Comparison of ENCODE assay signal across 8 mouse cellular contexts in genomic region chr19:29354895-29355877, GRCm38 (mm10). TPM values are rescaled to one million over a fixed set of nuclear protein-coding genes. Genes with fewer than 3 reads are reported as not detected.
A peak's percentile ranks its signal among the peaks of the same experiment; 100 is the strongest.
DNase-seq lines count a peak whose midpoint lies in the region; ATAC-seq and TF ChIP-seq lines count a peak whose summit lies in the region.

No protein-coding gene starts in this region.

- peak; percentile 91 for DNase-seq in A20 (ENCODE audit: low read depth, low spot score)
- peak; percentile 92 for DNase-seq in embryonic facial prominence, embryonic 14.5 days (ENCODE audit: low spot score)
- DNase-seq in heart, adult 9 months (ENCODE audit: low spot score in 2 of 2), result peak; percentile 57 to 83
- peak; percentile 82 for DNase-seq in liver, embryonic 11.5 days (ENCODE audit: low spot score)
- DNase-seq in spleen, postnatal 4 days (ENCODE audit: low spot score in 2 of 2), result peak; percentile 92 to 98

- TF ChIP-seq CTCF in bone marrow, adult 2 months (IDR thresholded peaks at IDR 0.05; ENCODE audit: control insufficient read depth, insufficient read depth, low read length), result peak; percentile 98

- H3K79me2 ChIP-seq in myocyte (ENCODE audit: control insufficient read depth, insufficient read depth), result no peaks in the 10 kb centered on the region

- WGBS in bone marrow, adult 2 months, result 3% methylated on average over 20 of the region's 20 CpGs
- WGBS in embryonic facial prominence, embryonic 14.5 days, result 4% methylated on average over 20 of the region's 20 CpGs
- 5% methylated on average over 20 of the region's 20 CpGs for whole genome bisulfite sequencing in kidney, embryonic 14.5 days
- 6% methylated on average over 20 of the region's 20 CpGs for WGBS in liver, embryonic 11.5 days

- peak overlapping the region; percentile 51 for H3K4me3 ChIP-seq in bone marrow, adult 2 months (replicated peaks; ENCODE audit: control insufficient read depth, low read depth, low read length)
- peak overlapping the region; percentile 38 for H3K4me3 ChIP-seq in embryonic facial prominence, embryonic 14.5 days (ENCODE audit: low read depth, low read length)
- H3K4me3 ChIP-seq in kidney, embryonic 14.5 days (ENCODE audit: low read length), result peak overlapping the region; percentile 27
- peak overlapping the region; percentile 43 for H3K4me3 ChIP-seq in liver, embryonic 11.5 days (ENCODE audit: low read depth, low read length)
- H3K4me3 ChIP-seq in myocyte, result peak overlapping the region; percentile 2

- H3ac ChIP-seq in myocyte (ENCODE audit: control insufficient read depth, insufficient read length), result no peak overlapping the region

- peak overlapping the region; percentile 61 for H3K4me2 ChIP-seq in embryonic facial prominence, embryonic 14.5 days (ENCODE audit: low read depth, low read length)
- peak overlapping the region; percentile 54 for H3K4me2 ChIP-seq in kidney, embryonic 14.5 days (replicated peaks; ENCODE audit: low read depth, low read length)
- H3K4me2 ChIP-seq in liver, embryonic 11.5 days, result peak overlapping the region; percentile 86
- peak overlapping the region; percentile 89 for H3K4me2 ChIP-seq in myocyte (ENCODE audit: low read depth)

- no peaks in the 10 kb centered on the region for H3K9me3 ChIP-seq in embryonic facial prominence, embryonic 14.5 days (ENCODE audit: control insufficient read depth, low read length)
- H3K9me3 ChIP-seq in kidney, embryonic 14.5 days (ENCODE audit: control insufficient read depth, low read length), result no peaks in the 10 kb centered on the region
- no peaks in the 10 kb centered on the region for H3K9me3 ChIP-seq in liver, embryonic 11.5 days (ENCODE audit: control insufficient read depth, low read length)

- TF ChIP-seq POLR2A in bone marrow, adult 2 months (IDR thresholded peaks at IDR 0.05; ENCODE audit: borderline replicate concordance, control insufficient read depth, low read depth, low read length), result no peak
- TF ChIP-seq POLR2A in myocyte (IDR thresholded peaks at IDR 0.05; ENCODE audit: insufficient read length, low read depth), result no peak

- H3K4me1 ChIP-seq in bone marrow, adult 2 months (ENCODE audit: control insufficient read depth, insufficient read depth, low read length), result no peaks in the 10 kb centered on the region
- H3K4me1 ChIP-seq in embryonic facial prominence, embryonic 14.5 days (ENCODE audit: control insufficient read depth, insufficient read depth, low read length), result peaks cover under 1% of the 10 kb centered on the region; the same call in 1 of the 2 replicates
- no peaks in the 10 kb centered on the region for H3K4me1 ChIP-seq in kidney, embryonic 14.5 days (ENCODE audit: control insufficient read depth, insufficient read depth, low read length)
- H3K4me1 ChIP-seq in liver, embryonic 11.5 days (replicated peaks; ENCODE audit: control insufficient read depth, insufficient read depth, low read length), result peaks cover 2% of the 10 kb centered on the region

- peak; percentile 85 for ATAC-seq in embryonic facial prominence, embryonic 14.5 days (ENCODE audit: low read depth)
- ATAC-seq in kidney, embryonic 14.5 days (ENCODE audit: low FRiP score, low TSS enrichment), result peak; percentile 66; the same call in 1 of the 2 replicates
- peak; percentile 79 for ATAC-seq in liver, embryonic 11.5 days (replicated peaks; ENCODE audit: low FRiP score)

- H3K27me3 ChIP-seq in embryonic facial prominence, embryonic 14.5 days (replicated peaks; ENCODE audit: control insufficient read depth, insufficient read depth, low read length), result no peaks in the 10 kb centered on the region
- H3K27me3 ChIP-seq in kidney, embryonic 14.5 days (ENCODE audit: control insufficient read depth, insufficient read depth, low read length), result no peaks in the 10 kb centered on the region
- no peaks in the 10 kb centered on the region for H3K27me3 ChIP-seq in liver, embryonic 11.5 days (replicated peaks; ENCODE audit: control insufficient read depth, insufficient read depth, low read length)
- H3K27me3 ChIP-seq in myocyte (ENCODE audit: control insufficient read depth, insufficient read depth, insufficient read length), result no peaks in the 10 kb centered on the region

- no peak overlapping the region; the same call in 1 of the 2 replicates for H3K9ac ChIP-seq in embryonic facial prominence, embryonic 14.5 days (ENCODE audit: low read depth, low read length)
- H3K9ac ChIP-seq in kidney, embryonic 14.5 days (ENCODE audit: low read depth, low read length), result no peak overlapping the region
- peak overlapping the region; percentile 45 for H3K9ac ChIP-seq in liver, embryonic 11.5 days (ENCODE audit: low read depth, low read length)

- H3K36me3 ChIP-seq in embryonic facial prominence, embryonic 14.5 days (ENCODE audit: control insufficient read depth, insufficient read depth, low read length), result peaks cover 14% of the 10 kb centered on the region
- H3K36me3 ChIP-seq in kidney, embryonic 14.5 days (ENCODE audit: control insufficient read depth, insufficient read depth, low read length), result no peaks in the 10 kb centered on the region
- no peaks in the 10 kb centered on the region for H3K36me3 ChIP-seq in liver, embryonic 11.5 days (ENCODE audit: control insufficient read depth, insufficient read depth, low read length)
- H3K36me3 ChIP-seq in myocyte (ENCODE audit: control insufficient read depth, insufficient read depth), result no peaks in the 10 kb centered on the region

- H3K27ac ChIP-seq in bone marrow, adult 2 months (ENCODE audit: control insufficient read depth, insufficient read depth, low read depth, low read length, poor library complexity), result no peak overlapping the region
- peak overlapping the region; percentile 40; the same call in 1 of the 2 replicates for H3K27ac ChIP-seq in embryonic facial prominence, embryonic 14.5 days (replicated peaks; ENCODE audit: low read depth, low read length)
- H3K27ac ChIP-seq in kidney, embryonic 14.5 days (ENCODE audit: low read depth, low read length), result no peak overlapping the region; the same call in 1 of the 2 replicates
- 0 out of 2 replicates have a peak overlapping the region, but pooled peaks have one; percentile 3 for H3K27ac ChIP-seq in liver, embryonic 11.5 days (ENCODE audit: low read depth, low read length)

TF ChIP-seq in myocyte, 11 proteins besides CTCF, POLR2A, EP300 and RAD21:
- TF ChIP-seq MAX (IDR thresholded peaks at IDR 0.05; ENCODE audit: low read depth) (no peak), POLR2AphosphoS2 (IDR thresholded peaks at IDR 0.05; ENCODE audit: insufficient read length, low read depth) (no peak), MYOG (IDR thresholded peaks at IDR 0.05; ENCODE audit: control insufficient read depth in 1 of 3, insufficient read depth in 1 of 3, insufficient read length in 2 of 3, low read depth in 2 of 3) (no peak), CEBPB (IDR thresholded peaks at IDR 0.05; ENCODE audit: insufficient read depth, poor library complexity, severe bottlenecking) (0 out of 2 replicates have a peak, but pooled peaks have one; percentile 4), TCF3 (IDR thresholded peaks at IDR 0.05; ENCODE audit: insufficient read length, low read depth) (no peak)

RNA-seq across cellular contexts. Expression of gene Plgrkt, which starts 12.0 kb away (rescaled TPM):
- polyA plus RNA-seq in bone marrow, adult 2 months (2011; ENCODE audit: insufficient read depth, insufficient read length, low replicate concordance, missing spikeins), result 38.5 and 55.8 TPM in 2 replicates
- 66.9 and 67.7 TPM in 2 replicates for polyA plus RNA-seq in embryonic facial prominence, embryonic 14.5 days (2014; fragmentation: Nextera tagmentation; extraction: Ambion mirVana)
- 47.2 and 61.6 TPM in 2 replicates for polyA plus RNA-seq in kidney, embryonic 14.5 days (2014; fragmentation: Nextera tagmentation; extraction: Ambion mirVana)
- 54.0 and 56.2 TPM in 2 replicates for polyA plus RNA-seq in liver, embryonic 11.5 days (2014; fragmentation: Nextera tagmentation; extraction: Ambion mirVana)
- polyA plus RNA-seq in myocyte (2012; fragmentation: generic; extraction: Trizol), result 25.1 TPM

RNA-seq across cellular contexts. Expression of gene Cd274, which starts 12.1 kb away (rescaled TPM):
- 2.1 and 2.9 TPM in 2 replicates for polyA plus RNA-seq in bone marrow, adult 2 months (2011; ENCODE audit: insufficient read depth, insufficient read length, low replicate concordance, missing spikeins)
- polyA plus RNA-seq in embryonic facial prominence, embryonic 14.5 days (2014; fragmentation: Nextera tagmentation; extraction: Ambion mirVana), result 0.21 and 0.56 TPM in 2 replicates
- 0.19 and 0.39 TPM in 2 replicates for polyA plus RNA-seq in kidney, embryonic 14.5 days (2014; fragmentation: Nextera tagmentation; extraction: Ambion mirVana)
- polyA plus RNA-seq in liver, embryonic 11.5 days (2014; fragmentation: Nextera tagmentation; extraction: Ambion mirVana), result 0.43 and 0.86 TPM in 2 replicates
- polyA plus RNA-seq in myocyte (2012; fragmentation: generic; extraction: Trizol), result 0.25 TPM

RNA-seq across cellular contexts. Expression of gene Rln1, which starts 20.7 kb away (rescaled TPM):
- polyA plus RNA-seq in bone marrow, adult 2 months (2011; ENCODE audit: insufficient read depth, insufficient read length, low replicate concordance, missing spikeins), result not detected in 2 replicates
- polyA plus RNA-seq in embryonic facial prominence, embryonic 14.5 days (2014; fragmentation: Nextera tagmentation; extraction: Ambion mirVana), result 0.60 and 0.96 TPM in 2 replicates
- 0.83 TPM in 1 of 2 replicates, not detected in the other for polyA plus RNA-seq in kidney, embryonic 14.5 days (2014; fragmentation: Nextera tagmentation; extraction: Ambion mirVana)
- polyA plus RNA-seq in liver, embryonic 11.5 days (2014; fragmentation: Nextera tagmentation; extraction: Ambion mirVana), result not detected in 2 replicates
- not detected for polyA plus RNA-seq in myocyte (2012; fragmentation: generic; extraction: Trizol)

RNA-seq across cellular contexts. Expression of gene Insl6, which starts 30.0 kb away (rescaled TPM):
- polyA plus RNA-seq in bone marrow, adult 2 months (2011; ENCODE audit: insufficient read depth, insufficient read length, low replicate concordance, missing spikeins), result 1.4 and 2.9 TPM in 2 replicates
- 5.8 and 7.8 TPM in 2 replicates for polyA plus RNA-seq in embryonic facial prominence, embryonic 14.5 days (2014; fragmentation: Nextera tagmentation; extraction: Ambion mirVana)
- polyA plus RNA-seq in kidney, embryonic 14.5 days (2014; fragmentation: Nextera tagmentation; extraction: Ambion mirVana), result 7.2 and 7.8 TPM in 2 replicates
- polyA plus RNA-seq in liver, embryonic 11.5 days (2014; fragmentation: Nextera tagmentation; extraction: Ambion mirVana), result 3.1 and 3.2 TPM in 2 replicates
- polyA plus RNA-seq in myocyte (2012; fragmentation: generic; extraction: Trizol), result 1.9 TPM

RNA-seq across cellular contexts. Expression of gene Pdcd1lg2, which starts 55.5 kb away (rescaled TPM):
- polyA plus RNA-seq in bone marrow, adult 2 months (2011; ENCODE audit: insufficient read depth, insufficient read length, low replicate concordance, missing spikeins), result 0.92 TPM in 1 of 2 replicates, not detected in the other
- not detected in 2 replicates for polyA plus RNA-seq in embryonic facial prominence, embryonic 14.5 days (2014; fragmentation: Nextera tagmentation; extraction: Ambion mirVana)
- not detected in 2 replicates for polyA plus RNA-seq in kidney, embryonic 14.5 days (2014; fragmentation: Nextera tagmentation; extraction: Ambion mirVana)
- polyA plus RNA-seq in liver, embryonic 11.5 days (2014; fragmentation: Nextera tagmentation; extraction: Ambion mirVana), result not detected in 2 replicates
- not detected for polyA plus RNA-seq in myocyte (2012; fragmentation: generic; extraction: Trizol)

Comparison
In these comparisons a context has a peak if more than half of its experiments do, and no peak if none do; other contexts are left out.
1. H3K27ac ChIP-seq: peak in embryonic facial prominence, embryonic 14.5 days (single experiment) and liver, embryonic 11.5 days (single experiment); none in bone marrow, adult 2 months (single experiment) and kidney, embryonic 14.5 days (single experiment).
2. Peak in every context shown above with its lines, with median percentiles within 50 percentile points of each other: DNase-seq, H3K4me3 ChIP-seq, ATAC-seq and H3K4me2 ChIP-seq.